Mouse (Mus musculus) left cerebral cortex, adult 11 months (tissue): ENCODE results near the gene Rexo2.
"Not testable (repeated sequence)": the region's sequence is repeated elsewhere in the genome, so short reads cannot be mapped to it uniquely, and the experiment has no call there.

Experiments
- DNase-seq: peaks from one replicate; pipeline ENCODE4 v3.0.0; 2022; ENCODE audit warnings: low spot score

Gene Rexo2

GRCm38 (mm10) chr9:48472441-48473025 lies 7.9 kb downstream of the Rexo2 start:
- no peak for DNase-seq

DNA sequence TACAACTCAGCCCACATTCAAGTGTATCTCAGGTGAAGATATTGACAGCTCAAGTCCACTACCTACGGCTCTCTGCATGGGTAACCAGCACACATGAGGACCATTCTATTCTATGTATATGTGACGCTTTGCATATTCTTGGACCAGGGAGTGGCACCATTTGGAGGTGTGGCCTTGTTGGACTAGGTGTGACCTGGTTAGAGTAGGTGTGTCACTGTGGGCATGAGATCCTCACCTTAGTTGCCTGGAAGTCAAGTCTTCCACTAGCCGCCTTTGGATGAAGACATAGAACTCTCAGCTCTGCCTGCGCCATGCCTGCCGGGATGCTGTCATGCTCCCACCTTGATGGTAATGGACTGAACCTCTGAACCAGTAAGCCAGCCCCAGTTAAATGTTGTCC lies 13.0 kb downstream of the Rexo2 start:
- DNase-seq = not testable (repeated sequence)

- no peak for DNase-seq
Measured at GRCm38 (mm10) chr9:48466804-48467203, 13.6 kb downstream of the Rexo2 start.

DNA sequence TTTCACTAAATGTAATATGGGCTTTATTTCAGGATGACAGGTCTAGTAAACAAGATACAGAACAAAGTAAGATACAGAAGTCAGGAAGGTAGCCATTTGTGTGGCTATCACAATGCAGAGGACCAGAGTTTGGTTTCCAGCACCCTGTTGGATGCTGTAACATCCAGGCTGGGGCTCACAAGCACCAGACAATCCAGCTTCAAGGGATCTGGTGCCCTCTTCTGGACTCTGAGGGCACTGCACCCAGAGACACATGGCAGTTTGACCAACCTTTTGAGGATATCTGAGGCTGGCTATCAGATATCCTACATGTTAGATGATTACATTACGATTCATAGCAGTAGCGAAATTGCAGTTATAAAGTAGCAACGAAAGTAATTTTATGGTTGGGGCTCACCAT lies 14.8 kb downstream of the Rexo2 start:
- DNase-seq = no peak

GRCm38 (mm10) chr9:48461545-48461944 lies 18.9 kb downstream of the Rexo2 start:
- no peak for DNase-seq

DNA sequence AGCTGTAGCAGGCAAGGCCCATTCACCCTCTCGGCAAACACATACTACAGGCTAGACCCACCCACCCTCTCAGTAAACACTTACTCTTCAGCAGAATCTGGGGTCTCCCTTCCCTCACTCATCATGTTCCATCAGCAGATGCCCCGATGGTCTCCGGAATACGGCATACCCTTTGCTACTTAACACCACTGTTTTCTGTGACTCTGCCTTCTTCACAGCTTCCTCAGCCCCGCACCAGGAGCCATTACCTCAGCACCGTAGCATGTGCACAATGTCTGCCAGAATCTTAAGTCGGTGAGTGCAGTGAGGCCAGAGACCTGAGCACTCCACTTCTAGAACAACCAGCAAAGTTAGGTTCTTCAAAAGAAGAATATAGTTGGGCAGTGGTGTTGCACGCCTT lies 19.7 kb downstream of the Rexo2 start:
- no peak for DNase-seq

DNA sequence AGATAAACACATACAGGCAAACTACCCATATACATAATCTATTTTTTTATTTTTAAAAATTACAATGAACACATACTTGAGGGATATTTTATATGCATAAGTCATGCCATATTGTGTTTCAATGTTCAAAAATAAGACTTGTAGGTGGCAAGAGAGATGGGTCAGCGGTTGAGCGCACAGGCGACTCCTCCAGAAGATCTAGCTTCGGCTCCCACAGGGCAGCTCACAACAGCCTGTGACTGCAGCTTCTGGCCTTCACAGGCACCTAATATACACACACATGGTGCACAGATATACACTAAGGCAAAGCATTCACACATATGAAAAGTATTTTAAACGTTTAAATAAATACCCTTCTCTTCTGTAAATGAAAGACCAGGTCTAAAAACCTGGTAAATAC lies 21.0 kb downstream of the Rexo2 start:
- DNase-seq = no peak

DNA sequence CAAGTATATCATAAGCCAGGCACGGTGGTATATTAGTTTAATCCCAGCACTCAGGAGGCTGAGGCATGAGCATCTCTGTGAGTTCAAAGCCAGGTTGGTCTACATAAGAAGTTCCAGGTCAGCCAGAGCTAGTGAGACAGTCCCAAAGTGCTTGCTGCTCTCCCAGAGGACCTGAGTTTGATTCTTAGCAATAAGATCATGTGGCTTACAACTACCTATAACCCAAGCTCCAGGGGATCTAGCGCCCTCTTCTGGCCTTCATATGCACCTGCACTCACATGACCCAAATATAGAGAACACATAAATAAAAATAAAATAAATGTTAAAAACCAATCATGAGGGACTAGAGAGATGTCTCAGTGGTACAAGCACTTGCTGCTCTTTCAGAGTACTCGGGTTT lies 21.5 kb downstream of the Rexo2 start:
- no peak for DNase-seq

DNA sequence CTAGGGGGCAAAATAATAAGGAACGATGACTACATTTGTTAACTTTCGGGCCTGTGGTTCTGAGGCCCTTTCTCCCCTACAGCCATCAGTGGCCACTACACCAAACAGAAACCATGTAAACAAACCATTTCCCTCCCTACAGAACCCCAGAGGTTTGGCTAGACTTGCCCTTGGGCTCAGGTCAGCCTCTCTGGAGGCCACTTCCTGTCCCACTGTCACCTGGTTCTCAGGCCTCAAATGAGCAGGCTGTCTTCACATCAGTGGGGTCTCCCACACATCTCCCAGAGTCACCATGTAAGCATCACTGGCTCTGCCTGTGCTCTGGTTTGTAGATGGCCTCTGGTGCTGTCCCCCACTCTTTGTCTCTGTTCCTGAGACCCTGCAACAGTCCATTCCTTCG lies 24.5 kb downstream of the Rexo2 start:
- no peak for DNase-seq

DNA sequence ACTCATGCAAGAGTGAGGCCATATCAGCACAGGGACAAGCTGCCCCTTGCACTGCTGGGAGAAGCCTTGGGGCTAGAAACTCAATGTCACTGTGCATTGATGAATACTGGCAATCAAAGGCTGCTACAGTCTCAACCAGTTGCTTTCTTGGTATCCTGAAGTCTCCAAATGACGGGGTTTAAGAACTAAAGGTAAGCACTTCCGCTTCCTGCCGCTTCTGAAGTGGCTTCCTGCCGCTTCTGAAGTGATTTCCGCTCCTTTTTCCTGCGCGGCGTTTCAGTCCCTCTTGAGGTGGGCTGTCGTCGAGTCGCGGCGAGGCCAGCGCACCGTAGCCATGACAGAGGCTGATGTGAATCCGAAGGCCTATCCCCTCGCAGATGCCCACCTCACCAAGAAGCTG lies 30.4 kb downstream of the Rexo2 start:
- no peak for DNase-seq

GRCm38 (mm10) chr9:48447783-48448209 lies 32.6 kb downstream of the Rexo2 start:
- DNase-seq = no peak

DNA sequence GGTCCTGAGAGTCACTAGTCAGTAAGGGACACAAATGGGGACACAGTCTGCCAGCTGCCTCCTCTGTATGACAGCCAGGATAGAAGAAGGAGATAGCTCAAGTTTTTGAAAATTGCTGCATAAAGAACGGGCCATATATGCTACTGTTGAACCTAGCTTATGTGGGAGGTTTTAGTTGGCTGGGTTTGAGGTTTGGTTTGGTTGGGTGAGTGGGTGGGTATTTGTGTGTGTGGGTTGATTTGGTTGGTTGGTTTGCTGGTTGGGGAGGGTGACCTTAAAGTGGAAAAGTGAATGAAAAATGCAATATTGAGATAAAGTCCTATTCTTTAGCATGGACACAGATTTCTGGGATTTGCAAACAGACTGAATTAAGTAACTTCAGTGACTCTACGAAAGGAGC lies 35.6 kb downstream of the Rexo2 start:
- no peak for DNase-seq

DNA sequence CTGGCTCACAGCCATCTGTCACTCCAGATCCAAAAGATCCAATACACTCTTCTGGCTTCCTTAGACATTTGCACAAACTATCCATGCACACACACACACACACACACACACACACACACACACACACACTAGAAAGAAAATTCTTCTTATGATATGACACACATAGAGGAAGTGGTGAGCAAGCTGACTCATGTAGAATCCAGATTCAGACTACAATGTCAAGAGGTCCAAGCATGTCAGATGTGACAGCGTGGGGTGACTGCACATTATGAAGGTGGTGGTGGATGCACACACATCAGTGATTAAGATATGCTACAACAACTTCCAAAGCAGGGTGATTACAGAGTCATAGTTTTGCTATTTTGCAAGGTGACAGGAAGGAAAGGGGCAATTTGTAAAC lies 36.5 kb downstream of the Rexo2 start:
- DNase-seq = no peak

GRCm38 (mm10) chr9:48432449-48432848 lies 48.0 kb downstream of the Rexo2 start:
- DNase-seq = no peak

DNA sequence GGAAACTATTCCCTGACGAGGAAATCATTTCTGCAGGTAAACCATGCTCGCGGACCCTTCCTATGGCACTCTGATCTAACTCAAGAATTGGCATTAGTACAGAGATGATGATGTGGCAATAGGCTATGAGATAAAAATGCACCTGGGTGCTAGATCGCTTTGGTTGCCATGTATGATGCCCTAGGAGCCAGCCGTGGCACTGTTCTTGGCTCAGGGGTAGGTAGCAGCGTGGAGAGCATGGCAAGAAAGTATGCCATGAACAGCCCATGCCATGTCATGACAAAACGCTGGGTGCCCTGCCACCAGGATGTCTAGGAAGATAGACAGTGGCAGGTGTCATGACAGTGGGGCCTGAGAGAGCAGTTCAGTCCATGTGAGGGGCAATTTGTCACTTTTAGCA lies 53.2 kb downstream of the Rexo2 start:
- no peak for DNase-seq

- no peak for DNase-seq
Measured at GRCm38 (mm10) chr9:48423256-48423655, 57.2 kb downstream of the Rexo2 start.

- DNase-seq = no peak
Measured at GRCm38 (mm10) chr9:48422382-48422781, 58.0 kb downstream of the Rexo2 start.

GRCm38 (mm10) chr9:48421561-48421960 lies 58.9 kb downstream of the Rexo2 start:
- DNase-seq = no peak

- no peak for DNase-seq
Measured at GRCm38 (mm10) chr9:48421029-48421428, 59.4 kb downstream of the Rexo2 start.

DNA sequence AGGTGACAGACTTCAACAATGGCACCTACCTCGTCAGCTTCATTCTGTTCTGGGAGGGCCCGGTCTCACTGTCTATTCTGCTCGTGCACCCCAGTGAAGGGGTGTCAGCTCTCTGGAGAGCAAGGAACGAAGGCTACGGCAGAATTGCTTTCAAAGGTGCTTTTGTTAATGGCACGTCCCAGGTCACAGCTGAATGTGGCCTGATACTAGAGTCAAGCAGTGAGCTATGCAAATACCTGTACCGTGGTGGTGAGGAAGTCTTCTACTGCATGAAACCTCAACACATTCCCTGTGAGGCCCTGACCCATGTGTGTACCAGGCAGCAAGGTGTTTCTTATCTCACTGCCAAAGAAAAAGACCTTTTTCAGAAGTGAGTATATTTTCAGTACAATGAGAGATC lies 60.0 kb downstream of the Rexo2 start:
- DNase-seq = no peak

DNA sequence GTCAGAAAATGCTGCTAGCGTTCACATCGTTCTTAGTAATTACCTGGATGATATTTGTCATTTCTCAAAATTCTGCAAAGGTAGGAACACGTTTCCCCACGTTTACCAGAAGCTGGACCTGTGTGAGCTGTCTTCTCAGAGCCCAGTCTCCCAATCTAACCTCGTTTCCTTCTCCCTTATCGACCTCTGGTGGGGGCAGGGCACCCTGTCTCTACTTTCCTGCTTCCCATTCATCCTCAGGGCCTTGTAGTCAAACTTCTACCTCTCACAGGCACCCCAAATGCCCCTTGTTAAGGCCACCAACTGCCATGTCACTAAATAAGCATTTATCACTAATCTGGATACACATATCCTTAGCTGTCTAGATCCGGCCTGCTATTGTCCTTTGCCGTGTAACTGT lies 61.6 kb downstream of the Rexo2 start:
- DNase-seq = no peak
